Mouse (Mus musculus) cerebellum, adult 2 months (tissue): ENCODE results near the gene Fchsd2. TPM values are rescaled to one million over a fixed set of nuclear protein-coding genes. Genes with fewer than 3 reads are reported as not detected.

Experiments used
- DNase-seq, 2 experiments: peaks; one replicate each; pipeline ENCODE4 v3.0.0; 2021
- H3K27ac ChIP-seq: fragments of 200-500 bp; 2 replicates; pipeline ENCODE4 v1.5.1; 2012; ENCODE audit warnings: low read length, control low read depth, inconsistent platforms; ENCODE audit not compliant: insufficient read depth
- H3K27me3 ChIP-seq: fragments of 200-500 bp; 2 replicates; pipeline ENCODE4 v1.6.1; 2012; ENCODE audit warnings: inconsistent platforms, mild to moderate bottlenecking, low read length, moderate library complexity; ENCODE audit not compliant: control insufficient read depth, insufficient read depth
- H3K4me1 ChIP-seq: fragments of 200-500 bp; 2 replicates; pipeline ENCODE4 v1.6.1; 2011; ENCODE audit warnings: low read length; ENCODE audit not compliant: control insufficient read depth, insufficient read depth
- H3K4me3 ChIP-seq: fragments of 200-500 bp; replicated peaks from 2 replicates; pipeline ENCODE3; 2011; ENCODE audit warnings: mild to moderate bottlenecking, low read depth, low read length, control low read depth; ENCODE audit not compliant: insufficient read depth
- CTCF ChIP-seq: fragments of 200-500 bp; IDR thresholded peaks from 2 replicates; pipeline ENCODE4 v1.5.1; 2011; ENCODE audit warnings: low read depth, mild to moderate bottlenecking, control low read depth, low read length, moderate library complexity, borderline replicate concordance; ENCODE audit not compliant: insufficient read depth
- POLR2A ChIP-seq: fragments of 200-500 bp; IDR thresholded peaks from 2 replicates; pipeline ENCODE4 v1.6.1; 2011; ENCODE audit warnings: low read length, control low read depth, borderline replicate concordance; ENCODE audit not compliant: insufficient read depth
- WGBS: fragments of 180-500 bp; shearing (Covaris S2); methylation state at CpG from one replicate; pipeline ENCODE4 v1.1.7; 2018; 5-methylcytosine and 5-hydroxymethylcytosine counted together
- polyA plus RNA-seq: library from polyadenylated mRNA; depleted of rRNA; stranded (reverse); fragments of >200 nt; gene quantifications from 2 replicates; pipeline ENCODE4 v1.2.3, GENCODE M21; 2012

Gene Fchsd2
- polyA plus RNA-seq, 1 experiment: 29.3 TPM

DNA sequence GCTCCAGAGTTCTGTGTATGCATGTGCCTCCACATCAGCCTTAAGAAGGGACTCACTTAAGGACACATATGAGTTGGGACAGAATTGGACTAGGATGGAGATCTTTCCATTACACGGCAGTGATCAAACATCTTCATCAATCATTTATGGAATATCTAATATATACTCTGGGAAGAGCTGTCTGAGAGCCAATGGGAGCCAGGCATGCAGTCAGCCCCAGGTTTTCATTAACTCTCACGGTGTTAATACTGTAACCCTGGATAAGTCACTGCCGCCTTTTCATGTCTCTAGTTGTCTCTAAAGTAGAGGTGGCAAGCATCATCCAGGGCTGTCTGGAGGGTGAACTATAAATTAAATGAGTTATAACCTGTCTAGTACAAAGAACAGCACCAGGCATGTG is 220.4 kb downstream of the Fchsd2 start:
- DNase-seq: no peak
- 94% methylated on average over 3 of the region's 3 CpGs for WGBS
- peaks cover 16% of the 10 kb centered on the region for H3K4me1 ChIP-seq
- no peaks in the 10 kb centered on the region for H3K27me3 ChIP-seq
- no peak for TF ChIP-seq POLR2A
- no peak overlapping the region for H3K27ac ChIP-seq
- H3K4me3 ChIP-seq: no peak overlapping the region

DNA sequence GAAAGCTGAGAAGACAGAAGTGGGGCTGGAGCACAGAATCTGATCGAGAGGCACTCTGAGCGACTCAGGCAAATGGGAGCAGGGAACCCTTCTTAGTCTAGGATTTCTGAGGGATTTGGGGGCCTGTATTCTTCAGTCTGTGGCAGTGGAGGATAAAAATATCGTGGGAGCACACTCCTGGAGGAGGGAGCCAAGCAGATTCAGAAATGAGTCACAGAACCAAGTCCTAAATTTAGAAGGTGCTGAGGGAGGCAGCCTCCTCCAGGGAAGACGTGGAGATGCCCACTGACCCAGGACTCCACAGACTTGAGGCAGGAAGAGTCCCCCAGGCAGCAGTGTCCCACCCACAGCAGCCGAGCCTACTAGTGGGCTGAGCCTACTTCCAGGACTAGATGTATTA is 221.7 kb downstream of the Fchsd2 start:
- no peaks in the 10 kb centered on the region for H3K27me3 ChIP-seq
- H3K4me3 ChIP-seq: no peak overlapping the region
- DNase-seq: peak in 1 of 2 experiments; percentile 63
- WGBS: 41% methylated on average over 5 of the region's 5 CpGs
- H3K4me1 ChIP-seq: peaks cover 16% of the 10 kb centered on the region
- TF ChIP-seq CTCF: no peak
- TF ChIP-seq POLR2A: no peak
- 0 out of 2 replicates have a peak overlapping the region, but pooled peaks have one; percentile 18 for H3K27ac ChIP-seq

DNA sequence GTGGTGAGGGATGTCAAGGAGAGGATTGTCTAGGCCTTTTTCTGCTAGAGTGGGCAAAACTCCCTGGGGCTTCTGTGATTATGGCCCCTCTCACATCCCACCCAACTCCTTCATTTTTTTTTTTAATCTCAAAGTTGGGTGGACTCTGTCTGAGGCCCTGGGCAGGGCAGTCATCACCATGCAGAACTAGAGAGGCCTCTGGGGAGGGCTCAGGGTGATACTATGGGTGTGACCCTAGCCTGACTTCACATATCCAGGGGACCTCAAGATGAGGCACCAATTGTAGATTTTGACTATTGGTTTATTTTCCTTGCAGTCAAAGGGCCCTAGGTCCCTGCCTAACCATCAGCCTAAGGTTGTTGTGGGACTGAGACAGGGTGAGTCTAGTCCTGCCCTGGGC is 223.0 kb downstream of the Fchsd2 start:
- TF ChIP-seq CTCF: no peak
- no peak for TF ChIP-seq POLR2A

DNA sequence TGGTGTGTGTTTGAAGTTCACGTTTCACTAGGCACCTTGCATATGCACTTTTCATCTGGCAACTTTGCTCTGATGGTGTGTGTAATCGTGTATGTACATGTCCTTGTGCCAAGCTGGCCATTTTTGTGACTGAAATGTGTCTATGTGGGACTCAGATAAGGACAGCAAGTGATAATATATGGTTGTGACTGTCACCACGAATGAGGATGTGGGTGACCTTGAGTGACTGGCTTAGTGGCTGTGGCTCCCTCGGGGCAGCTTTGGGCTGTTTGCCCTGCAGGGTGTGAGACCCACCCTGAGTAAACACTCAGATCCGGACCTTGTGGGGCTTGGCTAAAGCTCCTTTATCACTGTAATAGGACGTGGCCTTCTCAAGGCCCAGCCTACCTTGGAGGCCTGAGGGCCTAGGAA is 223.9 kb downstream of the Fchsd2 start:
- H3K4me1 ChIP-seq: peaks cover 20% of the 10 kb centered on the region
- whole genome bisulfite sequencing: 76% methylated on average over 6 of the region's 6 CpGs
- no peak overlapping the region for H3K27ac ChIP-seq
- H3K4me3 ChIP-seq: no peak overlapping the region
- no peak for TF ChIP-seq POLR2A
- no peak for TF ChIP-seq CTCF
- H3K27me3 ChIP-seq: no peaks in the 10 kb centered on the region
- DNase-seq: no peak

More for the DNA sequence above, 223.0 kb downstream of the Fchsd2 start:
- H3K4me1 ChIP-seq: peaks cover 20% of the 10 kb centered on the region
- DNase-seq: no peak
- H3K4me3 ChIP-seq: no peak overlapping the region
- no peaks in the 10 kb centered on the region for H3K27me3 ChIP-seq
- H3K27ac ChIP-seq: no peak overlapping the region

DNA sequence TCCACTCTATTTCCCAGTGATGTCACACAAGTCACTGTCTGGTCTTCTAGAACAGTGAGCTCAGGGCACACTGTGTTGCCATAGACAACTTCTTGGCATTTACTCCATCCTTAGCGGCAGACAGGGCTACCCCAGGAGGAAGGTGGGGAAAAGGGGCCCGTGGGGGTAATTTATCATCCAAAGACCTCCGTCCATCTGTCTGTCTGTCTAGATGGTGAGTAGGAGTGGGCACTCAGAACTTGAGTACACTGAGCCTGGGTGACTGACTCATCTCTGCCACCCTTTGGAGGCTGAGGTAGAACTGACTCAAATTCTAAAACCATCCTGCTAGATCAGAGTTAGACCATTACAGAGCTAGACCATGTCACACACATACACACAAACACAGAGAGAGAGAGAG is 224.4 kb downstream of the Fchsd2 start, which contains the start of gene Stard10:
Gene Stard10 (plus strand): TSS at position 73 of the 400 bp plus-strand sequence.
- H3K27ac ChIP-seq: no peak within 1 kb of the TSS
- TF ChIP-seq POLR2A (no peak), CTCF (no peak)
- no peak for DNase-seq
- H3K4me1 ChIP-seq: peaks cover 20% of the 10 kb centered on the region
- 65% methylated on average over 3 of the region's 3 CpGs for WGBS
- H3K4me3 ChIP-seq: no peak within 1 kb of the TSS
- H3K27me3 ChIP-seq: no peaks in the 10 kb centered on the region

DNA sequence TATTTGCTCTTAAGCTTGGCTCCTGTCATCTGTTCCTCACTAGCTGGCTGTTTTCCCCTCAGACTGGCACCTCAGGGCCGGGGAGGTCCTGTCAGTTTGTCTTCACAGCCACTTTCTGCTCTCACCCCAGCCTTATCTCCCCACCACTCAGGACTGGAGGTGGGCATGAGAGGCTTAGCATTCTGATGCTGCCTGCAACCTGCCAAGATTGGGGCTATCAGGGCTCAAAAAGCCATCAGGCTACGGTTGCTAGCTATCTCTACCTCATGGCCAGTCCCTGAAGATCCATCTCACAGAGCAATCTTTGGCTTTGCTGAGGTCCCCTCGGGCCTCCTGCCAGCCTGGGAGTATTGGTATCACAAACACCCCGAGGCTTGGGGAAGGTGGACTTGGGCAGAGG is 226.2 kb downstream of the Fchsd2 start:
- no peak for DNase-seq
- H3K4me3 ChIP-seq: no peak overlapping the region
- no peaks in the 10 kb centered on the region for H3K27me3 ChIP-seq
- TF ChIP-seq POLR2A (no peak), CTCF (no peak)
- no peak overlapping the region for H3K27ac ChIP-seq
- WGBS: 70% methylated on average over 4 of the region's 4 CpGs
- H3K4me1 ChIP-seq: peaks cover 35% of the 10 kb centered on the region

DNA sequence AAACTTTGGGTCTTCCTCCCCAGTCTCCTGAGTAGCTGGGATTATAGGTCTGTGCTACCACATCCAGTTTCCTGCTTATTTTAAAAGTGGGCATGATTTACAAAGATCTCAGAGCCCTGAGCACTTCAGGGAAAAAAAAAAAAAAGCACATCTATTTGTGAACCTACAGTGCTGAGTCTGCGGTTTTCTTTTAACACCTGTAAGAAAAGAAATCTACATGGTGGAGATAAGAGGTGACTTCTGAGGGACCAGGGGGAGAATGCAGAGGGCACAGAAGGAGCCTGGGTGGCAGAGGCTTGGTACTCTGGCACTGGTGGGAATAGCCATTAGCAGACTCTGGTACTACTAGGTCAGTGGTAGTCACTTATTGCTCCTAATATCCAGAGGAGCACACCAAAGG is 227.1 kb downstream of the Fchsd2 start:
- DNase-seq: no peak
- no peak overlapping the region for H3K27ac ChIP-seq
- 100% methylated on average over 1 of the region's 1 CpGs for WGBS

DNA sequence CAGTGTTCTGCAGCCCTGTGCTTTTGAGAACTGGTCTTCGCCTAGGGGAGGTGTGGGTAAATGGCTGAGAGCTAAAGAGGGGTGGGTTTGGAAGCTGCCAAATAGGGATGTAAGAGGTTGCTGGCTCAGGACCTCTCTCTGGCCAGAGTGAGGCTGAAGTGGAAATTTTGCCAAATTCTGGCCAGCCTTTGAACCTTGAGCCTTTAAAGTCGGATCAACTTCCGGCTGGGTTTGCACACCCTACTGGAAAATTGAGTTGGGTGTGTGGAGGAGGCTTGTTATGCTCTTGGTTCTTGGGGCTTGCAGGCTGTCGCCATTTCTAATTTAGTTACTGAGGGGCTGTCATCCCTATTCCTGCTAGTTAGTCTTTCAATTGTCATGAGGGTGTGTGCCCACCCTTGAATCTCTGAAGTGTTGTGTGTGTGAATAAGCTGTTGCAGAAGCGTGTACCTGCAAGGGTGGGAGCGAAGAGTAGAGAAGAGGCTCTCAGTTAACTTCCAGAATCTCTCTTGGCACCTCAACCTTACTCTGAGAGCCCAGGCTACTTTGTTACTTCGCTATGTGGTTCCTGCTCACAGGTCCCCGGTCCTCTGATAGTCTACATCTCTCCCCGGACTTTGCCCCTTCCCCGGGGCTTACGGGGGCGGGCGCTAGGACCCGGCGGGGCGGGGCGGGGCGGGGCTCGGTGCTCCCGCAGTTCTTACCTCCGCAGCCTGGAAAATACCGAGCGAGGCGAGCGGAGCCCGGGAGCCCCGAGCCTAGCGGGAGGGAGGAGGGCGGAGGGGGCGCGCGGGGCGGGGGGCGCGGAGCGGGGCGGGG is 227.9 kb downstream of the Fchsd2 start:
- WGBS: 5% methylated on average over 23 of the region's 37 CpGs
- TF ChIP-seq CTCF (no peak), POLR2A (no peak)
- Histone ChIP-seq H3K4me3 (peak overlapping the region; percentile 69), H3K4me1 (peaks cover 31% of the 10 kb centered on the region), H3K27me3 (no peaks in the 10 kb centered on the region), H3K27ac (peak overlapping the region; percentile 15)
- peak; percentile 74 for DNase-seq

More for the DNA sequence above, 227.1 kb downstream of the Fchsd2 start:
- peaks cover 36% of the 10 kb centered on the region for H3K4me1 ChIP-seq
- no peak for TF ChIP-seq CTCF
- TF ChIP-seq POLR2A: no peak
- no peaks in the 10 kb centered on the region for H3K27me3 ChIP-seq
- no peak overlapping the region for H3K4me3 ChIP-seq
